Mouse (Mus musculus) MEL (cell line): ENCODE data around the gene Pde1c. TPM values are rescaled to one million over a fixed set of nuclear protein-coding genes. Genes with fewer than 3 reads are reported as not detected.

Experiments used
- DNase-seq: peaks from one replicate; pipeline ENCODE4 v3.0.0; 2011; ENCODE audit warnings: low read depth, low spot score
- H3K27ac ChIP-seq: 2 replicates; pipeline ENCODE4 v1.5.1; 2012; ENCODE audit warnings: low read depth, mild to moderate bottlenecking, control low read depth, low read length, moderate library complexity; ENCODE audit not compliant: control insufficient read depth
- H3K27me3 ChIP-seq, 2 experiments: fragments of 150-350 bp in 1 of 2; sonication (generic) in 1 of 2; 2 replicates each; pipeline ENCODE4 v1.6.1; 2012; ENCODE audit warnings: low read length in 2 of 2, mild to moderate bottlenecking in 2 of 2, improper control_type of control experiment in 1 of 2, moderate library complexity in 1 of 2; ENCODE audit not compliant: insufficient read depth in 2 of 2, control insufficient read depth in 1 of 2
- H3K36me3 ChIP-seq, 2 experiments: 2 replicates each; pipeline ENCODE4 v1.6.1; 2012 to 2014; ENCODE audit warnings: low read length in 2 of 2, improper control_type of control experiment in 1 of 2, inconsistent platforms in 1 of 2, mild to moderate bottlenecking in 1 of 2; ENCODE audit not compliant: insufficient read depth in 2 of 2, control insufficient read depth in 1 of 2
- H3K4me1 ChIP-seq, 2 experiments: fragments of 150-350 bp in 1 of 2; sonication (generic) in 1 of 2; 2 replicates each; pipeline ENCODE4 v1.6.1; 2012; ENCODE audit warnings: low read length in 2 of 2, improper control_type of control experiment in 1 of 2, mild to moderate bottlenecking in 1 of 2; ENCODE audit not compliant: insufficient read depth in 2 of 2, control insufficient read depth in 1 of 2
- H3K4me3 ChIP-seq, 2 experiments: fragments of 150-350 bp in 1 of 2; sonication (generic) in 1 of 2; 2 replicates each; pipeline ENCODE4 v1.5.1; 2012; ENCODE audit warnings: low read depth in 2 of 2, low read length in 2 of 2, mild to moderate bottlenecking in 2 of 2, moderate library complexity in 2 of 2, control low read depth in 1 of 2, improper control_type of control experiment in 1 of 2; ENCODE audit not compliant: control insufficient read depth in 1 of 2, insufficient read depth in 1 of 2
- H3K79me2 ChIP-seq: 2 replicates; pipeline ENCODE4 v1.6.1; 2012; ENCODE audit warnings: mild to moderate bottlenecking, low read length, moderate library complexity; ENCODE audit not compliant: control insufficient read depth, poor library complexity, insufficient read depth
- H3K9ac ChIP-seq: 2 replicates; pipeline ENCODE4 v1.6.1; 2012; ENCODE audit warnings: low read depth, mild to moderate bottlenecking, control low read depth, low read length, moderate library complexity; ENCODE audit not compliant: control insufficient read depth, poor library complexity, severe bottlenecking
- H3K9me3 ChIP-seq: fragments of 150-350 bp; sonication (generic); replicated peaks from 2 replicates; pipeline ENCODE4 v1.6.1; 2012; ENCODE audit warnings: mild to moderate bottlenecking, low read length, improper control_type of control experiment, moderate library complexity; ENCODE audit not compliant: insufficient read depth
- BHLHE40 ChIP-seq: IDR thresholded peaks from 2 replicates; pipeline ENCODE4 v1.6.1; 2012; ENCODE audit warnings: low read depth, mild to moderate bottlenecking, inconsistent platforms, low read length, improper control_type of control experiment, borderline replicate concordance
- CHD1 ChIP-seq: IDR thresholded peaks from 2 replicates; pipeline ENCODE4 v1.6.1; 2012; ENCODE audit warnings: low read depth, mild to moderate bottlenecking, inconsistent platforms, low read length, improper control_type of control experiment
- CHD2 ChIP-seq: IDR thresholded peaks from 2 replicates; pipeline ENCODE4 v1.6.1; 2011; ENCODE audit warnings: low read length, improper control_type of control experiment
- CTCF ChIP-seq, 3 experiments: IDR thresholded peaks in 2 of 3; conservative IDR thresholded peaks in 1 of 3; 2 replicates each; pipeline ENCODE4 v1.5.1; 2011 to 2012; ENCODE audit warnings: low read length in 3 of 3, low read depth in 2 of 3, mild to moderate bottlenecking in 2 of 3, improper control_type of control experiment in 1 of 3, inconsistent platforms in 1 of 3, mixed read lengths in 1 of 3, moderate library complexity in 1 of 3; ENCODE audit not compliant: control insufficient read depth in 1 of 3, insufficient read depth in 1 of 3, poor library complexity in 1 of 3, severe bottlenecking in 1 of 3
- EP300 ChIP-seq, 2 experiments: IDR thresholded peaks; 2 replicates each; pipeline ENCODE4 v1.6.1; 2011; ENCODE audit warnings: improper control_type of control experiment in 2 of 2, low read length in 2 of 2, low read depth in 1 of 2, mild to moderate bottlenecking in 1 of 2
- ETS1 ChIP-seq: IDR thresholded peaks from 2 replicates; pipeline ENCODE4 v1.6.1; 2012; ENCODE audit warnings: low read depth, mild to moderate bottlenecking, inconsistent platforms, low read length, improper control_type of control experiment, moderate library complexity
- GATA1 ChIP-seq: IDR thresholded peaks from 2 replicates; pipeline ENCODE4 v1.6.1; 2011; ENCODE audit warnings: low read depth, low read length, improper control_type of control experiment
- HCFC1 ChIP-seq: IDR thresholded peaks from 2 replicates; pipeline ENCODE4 v1.6.1; 2012; ENCODE audit warnings: low read depth, mild to moderate bottlenecking, inconsistent platforms, low read length, improper control_type of control experiment, moderate library complexity
- KAT2A ChIP-seq: conservative IDR thresholded peaks from 2 replicates; pipeline ENCODE4 v1.6.1; 2012; ENCODE audit warnings: low read depth, low read length, improper control_type of control experiment, inconsistent platforms
- MAFK ChIP-seq: IDR thresholded peaks from 2 replicates; pipeline ENCODE4 v1.6.1; 2011; ENCODE audit warnings: low read depth, mild to moderate bottlenecking, low read length, improper control_type of control experiment, borderline replicate concordance
- MAX ChIP-seq: IDR thresholded peaks from 2 replicates; pipeline ENCODE4 v1.6.1; 2011; ENCODE audit warnings: low read length, improper control_type of control experiment
- MAZ ChIP-seq: IDR thresholded peaks from 2 replicates; pipeline ENCODE4 v1.6.1; 2012; ENCODE audit warnings: low read depth, mild to moderate bottlenecking, inconsistent platforms, low read length, improper control_type of control experiment
- MEF2A ChIP-seq: IDR thresholded peaks from 2 replicates; pipeline ENCODE4 v1.6.1; 2014; ENCODE audit warnings: low read depth, mild to moderate bottlenecking, inconsistent platforms, low read length, improper control_type of control experiment; ENCODE audit not compliant: poor library complexity, insufficient replicate concordance, severe bottlenecking; ENCODE audit errors: extremely low read depth
- MXI1 ChIP-seq: IDR thresholded peaks from 2 replicates; pipeline ENCODE4 v1.6.1; 2011; ENCODE audit warnings: mild to moderate bottlenecking, low read depth, low read length, improper control_type of control experiment
- MYB ChIP-seq: IDR thresholded peaks from 2 replicates; pipeline ENCODE4 v1.6.1; 2011; ENCODE audit warnings: mild to moderate bottlenecking, low read depth, low read length, improper control_type of control experiment
- NELFE ChIP-seq: IDR thresholded peaks from 2 replicates; pipeline ENCODE4 v1.6.1; 2011; ENCODE audit warnings: low read depth, low read length, improper control_type of control experiment
- NRF1 ChIP-seq: IDR thresholded peaks from 2 replicates; pipeline ENCODE4 v1.6.1; 2014; ENCODE audit warnings: low read depth, mild to moderate bottlenecking, inconsistent platforms, low read length, improper control_type of control experiment, moderate library complexity; ENCODE audit not compliant: poor library complexity, insufficient read depth, severe bottlenecking
- POLR2A ChIP-seq, 2 experiments: IDR thresholded peaks; 2 replicates each; pipeline ENCODE4 v1.6.1; 2011 to 2012; ENCODE audit warnings: low read length in 2 of 2, mild to moderate bottlenecking in 2 of 2, control low read depth in 1 of 2, improper control_type of control experiment in 1 of 2, low read depth in 1 of 2, moderate library complexity in 1 of 2; ENCODE audit not compliant: control insufficient read depth in 1 of 2, insufficient read depth in 1 of 2, poor library complexity in 1 of 2
- POLR2AphosphoS5 ChIP-seq: IDR thresholded peaks from 2 replicates; pipeline ENCODE4 v1.6.1; 2012; ENCODE audit warnings: low read depth, borderline replicate concordance, mild to moderate bottlenecking, inconsistent platforms, low read length, moderate library complexity, mixed read lengths
- SIN3A ChIP-seq: IDR thresholded peaks from 2 replicates; pipeline ENCODE4 v1.6.1; 2012; ENCODE audit warnings: low read length, improper control_type of control experiment, inconsistent platforms
- SMC3 ChIP-seq: IDR thresholded peaks from 2 replicates; pipeline ENCODE4 v1.6.1; 2011; ENCODE audit warnings: low read depth, low read length, improper control_type of control experiment
- TBP ChIP-seq: IDR thresholded peaks from 2 replicates; pipeline ENCODE4 v1.8.0; 2011; ENCODE audit warnings: low read depth, low read length, improper control_type of control experiment
- UBTF ChIP-seq: IDR thresholded peaks from 2 replicates; pipeline ENCODE4 v1.6.1; 2012; ENCODE audit warnings: low read depth, mild to moderate bottlenecking, inconsistent platforms, low read length, improper control_type of control experiment, moderate library complexity, borderline replicate concordance; ENCODE audit not compliant: insufficient read depth
- USF2 ChIP-seq, 2 experiments: IDR thresholded peaks; 2 replicates each; pipeline ENCODE4 v1.6.1; 2011 to 2012; ENCODE audit warnings: improper control_type of control experiment in 2 of 2, low read length in 2 of 2, borderline replicate concordance in 1 of 2, inconsistent platforms in 1 of 2, low read depth in 1 of 2, mild to moderate bottlenecking in 1 of 2; ENCODE audit not compliant: insufficient read depth in 1 of 2
- ZC3H11A ChIP-seq: IDR thresholded peaks from 2 replicates; pipeline ENCODE4 v1.6.1; 2012; ENCODE audit warnings: low read depth, mild to moderate bottlenecking, inconsistent platforms, low read length, improper control_type of control experiment
- ZKSCAN1 ChIP-seq: IDR thresholded peaks from 2 replicates; pipeline ENCODE4 v1.6.1; 2012; ENCODE audit warnings: low read depth, mild to moderate bottlenecking, inconsistent platforms, low read length, improper control_type of control experiment, moderate library complexity
- ZMIZ1 ChIP-seq: IDR thresholded peaks from 2 replicates; pipeline ENCODE4 v1.6.1; 2012; ENCODE audit warnings: low read depth, mild to moderate bottlenecking, inconsistent platforms, low read length, improper control_type of control experiment, moderate library complexity
- polyA plus RNA-seq, 2 experiments: library from polyadenylated mRNA; stranded (reverse) in 1 of 2; unstranded in 1 of 2; fragments of >175 nt in 1 of 2; fragments of >200 nt in 1 of 2; gene quantifications; 2 replicates each; pipeline versions ENCODE4 v1.2.1 to v1.2.4; 2012; ENCODE audit warnings: low replicate concordance in 2 of 2, low read depth in 1 of 2; ENCODE audit not compliant: insufficient read length in 2 of 2, insufficient read depth in 1 of 2, missing spikeins in 1 of 2
- total RNA-seq: library from RNA; depleted of rRNA; stranded (reverse); fragments of 300-350 nt; gene quantifications from 2 replicates; pipeline ENCODE4 v1.2.3, GENCODE M21; 2012

The Pde1c gene
- total and polyA plus RNA-seq, 3 experiments = not detected

- no peaks in the 10 kb centered on the region for H3K4me1 ChIP-seq
- H3K27ac ChIP-seq = no peak overlapping the region
- no peaks in the 10 kb centered on the region for H3K9me3 ChIP-seq
- no peak for DNase-seq
- TF ChIP-seq ZKSCAN1 (no peak), USF2 (IDR thresholded peaks at IDR 0.05; ENCODE audit: borderline replicate concordance in 1 of 2, insufficient read depth in 1 of 2, low read depth in 1 of 2, low read length in 2 of 2) (no peak), CTCF (IDR thresholded peaks at IDR 0.05 in 2 of 3, conservative IDR thresholded peaks at IDR 0.05 in 1 of 3; ENCODE audit: control insufficient read depth in 1 of 3, insufficient read depth in 1 of 3, low read depth in 2 of 3, low read length in 3 of 3, poor library complexity in 1 of 3, severe bottlenecking in 1 of 3) (no peak), ZC3H11A (no peak), MAX (no peak), MAZ (no peak)
- TF ChIP-seq, all 39 proteins: peak for 0
- H3K4me3 ChIP-seq = no peak overlapping the region
- no peaks in the 10 kb centered on the region for H3K79me2 ChIP-seq
- H3K9ac ChIP-seq = no peak overlapping the region
- H3K36me3 ChIP-seq = no peaks in the 10 kb centered on the region
- H3K27me3 ChIP-seq = no peaks in the 10 kb centered on the region
These were observed 201.6 kb downstream of the Pde1c start for GRCm38 (mm10) chr6:56367257-56367656.

GRCm38 (mm10) chr6:56362650-56363049 is 206.3 kb downstream of the Pde1c start:
- Histone ChIP-seq H3K36me3 (no peaks in the 10 kb centered on the region), H3K9me3 (no peaks in the 10 kb centered on the region), H3K79me2 (no peaks in the 10 kb centered on the region), H3K4me3 (no peak overlapping the region), H3K27me3 (no peaks in the 10 kb centered on the region), H3K9ac (no peak overlapping the region), H3K27ac (no peak overlapping the region), H3K4me1 (no peaks in the 10 kb centered on the region)
- DNase-seq = no peak
- no peak for TF ChIP-seq KAT2A
- no peak for TF ChIP-seq GATA1
- TF ChIP-seq EP300 (IDR thresholded peaks at IDR 0.05; ENCODE audit: low read depth in 1 of 2, low read length in 2 of 2) = no peak
- TF ChIP-seq UBTF = no peak
- no peak for TF ChIP-seq CHD1
- no peak for TF ChIP-seq MXI1

- Histone ChIP-seq H3K4me1 (no peaks in the 10 kb centered on the region), H3K27me3 (no peaks in the 10 kb centered on the region), H3K9me3 (no peaks in the 10 kb centered on the region), H3K36me3 (no peaks in the 10 kb centered on the region), H3K4me3 (no peak overlapping the region), H3K79me2 (no peaks in the 10 kb centered on the region), H3K27ac (no peak overlapping the region), H3K9ac (no peak overlapping the region)
- no peak for DNase-seq
- no peak for TF ChIP-seq ZMIZ1
- no peak for TF ChIP-seq MYB
- no peak for TF ChIP-seq TBP
- TF ChIP-seq NELFE = no peak
- TF ChIP-seq NRF1 = no peak
- no peak for TF ChIP-seq POLR2A (IDR thresholded peaks at IDR 0.05; ENCODE audit: control insufficient read depth in 1 of 2, insufficient read depth in 1 of 2, low read depth in 1 of 2, low read length in 2 of 2, poor library complexity in 1 of 2)
- TF ChIP-seq BHLHE40 = no peak
- no peak for TF ChIP-seq MEF2A
- no peak for TF ChIP-seq POLR2AphosphoS5
- TF ChIP-seq ZKSCAN1 = no peak
- TF ChIP-seq MAX = no peak
- no peak for TF ChIP-seq SMC3
- no peak for TF ChIP-seq MAZ
- TF ChIP-seq HCFC1 = no peak
- TF ChIP-seq MAFK = no peak
- no peak for TF ChIP-seq SIN3A
- no peak for TF ChIP-seq ETS1
- TF ChIP-seq CHD2 = no peak
These were observed 206.8 kb downstream of the Pde1c start for GRCm38 (mm10) chr6:56362128-56362545.
